Mouse (Mus musculus) limb, embryonic 14.5 days (tissue): Measurements from ENCODE around the gene Nrgn. TPM values are rescaled to one million over a fixed set of nuclear protein-coding genes. Genes with fewer than 3 reads are reported as not detected.

Source experiments
- ATAC-seq: fragments of 200-750 bp; cut with Nextera tagmentation; 2 replicates; pipeline ENCODE4 v1.8.0; 2017; ENCODE audit warnings: low read depth, moderate number of reproducible peaks, moderate TSS enrichment; ENCODE audit not compliant: low FRiP score
- DNase-seq: peaks from one replicate; pipeline ENCODE4 v3.0.0-alpha.2; 2015; ENCODE audit warnings: low spot score
- H3K27ac ChIP-seq: fragments of 300-500 bp; sonication (generic); replicated peaks from 2 replicates; pipeline ENCODE4 v1.5.1; 2014; ENCODE audit warnings: low read depth, mild to moderate bottlenecking, low read length, moderate library complexity, mixed read lengths
- H3K27me3 ChIP-seq: fragments of 300-500 bp; sonication (generic); 2 replicates; pipeline ENCODE4 v1.6.1; 2014; ENCODE audit warnings: low read length, mixed read lengths; ENCODE audit not compliant: control insufficient read depth, insufficient read depth
- H3K36me3 ChIP-seq: fragments of 300-500 bp; sonication (generic); 2 replicates; pipeline ENCODE4 v1.6.1; 2014; ENCODE audit warnings: mild to moderate bottlenecking, low read length, moderate library complexity, mixed read lengths; ENCODE audit not compliant: control insufficient read depth, insufficient read depth
- H3K4me1 ChIP-seq: fragments of 300-500 bp; sonication (generic); 2 replicates; pipeline ENCODE4 v1.6.1; 2014; ENCODE audit warnings: antibody characterized with exemption, low read length, mixed read lengths; ENCODE audit not compliant: control insufficient read depth, insufficient read depth
- H3K4me2 ChIP-seq: fragments of 300-500 bp; sonication (generic); replicated peaks from 2 replicates; pipeline ENCODE4 v1.6.1; 2014; ENCODE audit warnings: low read depth, mild to moderate bottlenecking, low read length, moderate library complexity; ENCODE audit not compliant: severe bottlenecking
- H3K4me3 ChIP-seq: fragments of 300-500 bp; sonication (generic); replicated peaks from 2 replicates; pipeline ENCODE4 v1.5.1; 2014; ENCODE audit warnings: low read length
- H3K9ac ChIP-seq: fragments of 300-500 bp; sonication (generic); 2 replicates; pipeline ENCODE4 v1.6.1; 2014; ENCODE audit warnings: mild to moderate bottlenecking, low read depth, low read length, moderate library complexity; ENCODE audit not compliant: severe bottlenecking
- H3K9me3 ChIP-seq: fragments of 300-500 bp; sonication (generic); 2 replicates; pipeline ENCODE4 v1.6.1; 2016; ENCODE audit warnings: low read length; ENCODE audit not compliant: control insufficient read depth
- POLR2A ChIP-seq: fragments of 200-500 bp; IDR thresholded peaks from 2 replicates; pipeline ENCODE4 v1.8.0; 2012; ENCODE audit warnings: inconsistent platforms, mild to moderate bottlenecking, moderate library complexity, borderline replicate concordance; ENCODE audit not compliant: insufficient read depth, insufficient read length; ENCODE audit errors: extremely low read depth
- WGBS: fragments of 180-500 bp; shearing (Covaris S2); extraction: QIAGEN DNeasy Blood & Tissue Kit; methylation state at CpG from one replicate; pipeline ENCODE4 v1.1.7; 2014; 5-methylcytosine and 5-hydroxymethylcytosine counted together
- polyA plus RNA-seq, 2 experiments: library from polyadenylated mRNA; depleted of rRNA in 1 of 2; stranded (reverse) in 1 of 2; unstranded in 1 of 2; fragments of >200 nt; fragmentation: Nextera tagmentation in 1 of 2; extraction: Ambion mirVana in 1 of 2; gene quantifications; 2 replicates each; pipeline versions ENCODE4 v1.2.1 to v1.2.3; 2012 to 2014

Gene Nrgn
- polyA plus RNA-seq, 2 experiments, result 17.2 to 17.7 TPM

DNA sequence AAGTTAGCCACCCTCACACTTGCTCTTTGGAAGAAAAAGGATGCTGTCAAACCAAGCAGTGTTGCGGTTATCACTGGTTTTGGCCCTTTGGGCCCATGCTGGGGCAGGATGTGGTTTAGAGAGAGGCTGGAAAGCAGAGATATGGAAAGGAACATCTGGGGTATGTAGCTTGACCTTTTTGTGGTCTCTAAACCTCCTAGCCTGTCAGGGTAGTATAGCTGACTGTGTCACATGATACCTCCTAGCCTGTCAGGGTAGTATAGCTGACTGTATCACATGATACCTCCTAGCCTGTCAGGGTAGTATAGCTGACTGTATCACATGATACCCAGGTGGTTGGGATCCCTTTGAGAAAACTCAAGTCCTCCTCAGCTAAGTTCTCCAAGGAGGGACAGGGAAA, 1.6 kb upstream of the Nrgn start:
- no peak overlapping the region for H3K27ac ChIP-seq
- no peaks in the 10 kb centered on the region for H3K9me3 ChIP-seq
- ATAC-seq (no peak), DNase-seq (no peak)
- H3K36me3 ChIP-seq, result no peaks in the 10 kb centered on the region
- peaks cover 37% of the 10 kb centered on the region for H3K27me3 ChIP-seq
- WGBS, result 83% methylated on average over 1 of the region's 1 CpGs
- TF ChIP-seq POLR2A, result no peak
- no peak overlapping the region for H3K9ac ChIP-seq
- no peak overlapping the region for H3K4me2 ChIP-seq
- no peak overlapping the region for H3K4me3 ChIP-seq
- H3K4me1 ChIP-seq, result peaks cover 7% of the 10 kb centered on the region

DNA sequence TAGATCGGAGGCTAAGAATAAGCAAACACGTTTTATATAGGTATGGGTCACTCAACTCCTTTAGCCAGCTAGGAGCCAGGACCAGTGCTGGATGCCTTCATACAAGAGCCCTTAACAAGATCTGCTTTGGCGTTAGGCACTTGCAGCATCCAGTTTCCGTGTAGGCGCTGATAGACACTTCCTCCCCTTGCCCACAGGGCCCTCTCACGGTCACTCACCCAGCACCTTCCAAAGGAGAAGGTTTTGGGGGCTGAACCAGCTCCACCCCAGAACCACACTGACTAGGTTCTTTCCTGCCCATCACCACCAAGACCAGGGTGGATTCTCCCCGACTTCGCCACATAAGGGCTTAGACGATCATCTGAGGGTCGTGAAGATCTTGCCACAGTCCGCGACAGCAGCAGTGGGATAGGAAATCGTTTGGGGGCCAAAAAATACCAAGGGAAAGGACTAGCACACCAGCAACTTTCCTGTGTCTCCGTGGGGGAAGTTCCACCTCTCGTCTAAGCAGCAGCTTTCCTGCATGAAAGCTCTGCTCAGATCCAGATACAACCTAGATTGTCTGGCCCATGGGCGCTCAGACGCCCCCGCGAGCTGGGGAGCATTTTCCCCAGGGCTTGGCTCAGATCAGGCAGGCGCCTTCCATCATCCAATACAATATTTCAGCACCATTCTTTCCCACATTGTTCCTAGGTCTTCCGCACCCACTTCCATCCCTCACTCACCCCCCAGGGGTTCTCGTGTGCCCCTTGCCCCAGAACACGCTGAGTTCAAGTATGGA, 763 bp downstream of the Nrgn start:
- no peak for TF ChIP-seq POLR2A
- 2% methylated on average over 23 of the region's 23 CpGs for WGBS
- Histone ChIP-seq H3K9me3 (no peaks in the 10 kb centered on the region), H3K4me1 (peaks cover 7% of the 10 kb centered on the region), H3K27me3 (peaks cover 41% of the 10 kb centered on the region), H3K9ac (peak overlapping the region; percentile 36; the same call in 1 of the 2 replicates), H3K36me3 (no peaks in the 10 kb centered on the region), H3K4me3 (peak overlapping the region; percentile 40), H3K27ac (no peak overlapping the region), H3K4me2 (peak overlapping the region; percentile 77)
- no peak for ATAC-seq
- DNase-seq, result no peak

DNA sequence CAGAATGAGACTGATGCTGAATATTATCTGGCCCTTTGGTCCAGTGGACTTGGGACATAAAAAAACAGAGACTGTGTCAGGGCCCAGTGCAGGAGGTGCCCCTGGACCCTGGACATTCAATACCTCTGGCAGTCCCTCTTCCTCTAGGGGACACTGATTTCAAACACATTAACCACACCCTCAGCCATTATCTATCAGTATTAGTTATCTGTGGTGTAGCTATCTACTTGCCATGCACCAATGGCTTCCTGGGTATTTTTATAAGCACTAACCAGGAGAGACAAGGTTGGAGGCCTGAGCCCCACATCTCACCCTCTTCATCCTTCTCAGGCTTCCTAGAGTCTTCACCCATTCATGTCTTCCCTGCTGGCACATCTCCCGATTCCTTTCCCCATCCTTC, 2.3 kb downstream of the Nrgn start:
- Histone ChIP-seq H3K4me3 (no peak overlapping the region), H3K27ac (no peak overlapping the region), H3K4me2 (no peak overlapping the region), H3K27me3 (peaks cover 56% of the 10 kb centered on the region), H3K36me3 (no peaks in the 10 kb centered on the region), H3K4me1 (peaks cover 7% of the 10 kb centered on the region), H3K9me3 (no peaks in the 10 kb centered on the region), H3K9ac (no peak overlapping the region)
- DNase-seq, result no peak
- ATAC-seq, result no peak
- TF ChIP-seq POLR2A, result no peak
- WGBS, result 61% methylated on average over 1 of the region's 1 CpGs

DNA sequence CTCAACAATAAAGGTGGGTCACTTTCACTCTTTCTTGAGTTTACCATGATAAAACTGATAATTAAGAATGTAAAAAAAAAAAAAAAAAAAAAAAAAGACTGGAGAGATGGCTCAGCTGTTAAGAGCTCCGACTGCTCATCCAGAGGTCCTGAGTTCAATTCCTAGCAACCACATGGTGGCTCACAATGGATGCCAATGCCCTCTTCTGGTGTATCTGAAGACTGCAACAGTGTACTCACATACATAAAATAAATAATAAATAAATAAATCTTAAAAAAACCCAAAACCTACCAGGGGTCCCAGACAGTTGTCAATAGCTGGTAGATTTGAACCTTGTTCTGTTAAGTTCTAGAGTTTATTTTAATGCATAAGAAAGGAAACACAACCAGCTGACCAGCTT, 5.8 kb downstream of the Nrgn start:
- no peak overlapping the region for H3K4me3 ChIP-seq
- TF ChIP-seq POLR2A, result no peak
- peaks cover 52% of the 10 kb centered on the region for H3K27me3 ChIP-seq
- H3K4me2 ChIP-seq, result no peak overlapping the region
- H3K9me3 ChIP-seq, result no peaks in the 10 kb centered on the region
- ATAC-seq (no peak), DNase-seq (no peak)
- peaks cover 7% of the 10 kb centered on the region; the same call in 1 of the 2 replicates for H3K4me1 ChIP-seq
- H3K36me3 ChIP-seq, result no peaks in the 10 kb centered on the region
- 81% methylated on average over 1 of the region's 1 CpGs for WGBS
- no peak overlapping the region for H3K27ac ChIP-seq
- H3K9ac ChIP-seq, result no peak overlapping the region

DNA sequence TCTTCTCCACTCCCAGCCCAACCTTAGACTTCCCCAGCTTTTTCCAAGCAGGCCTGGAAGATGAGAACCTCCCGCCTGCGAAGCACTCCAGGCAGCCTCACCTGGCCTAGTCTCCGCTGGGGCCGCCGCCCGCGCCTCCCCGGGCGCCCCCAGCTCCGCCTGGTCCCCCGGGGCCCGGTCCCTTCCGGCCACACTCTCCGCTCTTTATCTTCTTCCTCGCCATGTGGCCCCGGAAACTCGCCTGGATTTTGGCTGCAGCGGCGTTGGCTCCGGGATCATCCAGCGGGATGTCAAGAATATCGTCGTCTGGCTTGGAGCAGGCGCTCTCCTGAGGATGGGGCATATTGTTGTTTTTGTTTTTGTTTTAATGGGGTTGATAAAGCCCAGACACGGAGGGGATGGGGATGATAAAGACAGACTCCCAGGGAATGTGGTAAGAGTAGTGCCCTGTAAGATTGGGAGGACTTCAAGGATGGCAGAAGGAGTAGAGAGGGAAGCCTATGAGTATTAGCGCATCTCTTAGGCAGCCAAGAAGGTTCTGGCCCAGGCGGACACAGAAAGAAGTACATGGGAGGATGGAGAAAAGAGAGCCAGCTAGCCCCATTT, 6.8 kb downstream of the Nrgn start:
- no peak for TF ChIP-seq POLR2A
- H3K27me3 ChIP-seq, result peaks cover 43% of the 10 kb centered on the region
- H3K9ac ChIP-seq, result no peak overlapping the region
- no peak overlapping the region for H3K4me3 ChIP-seq
- WGBS, result 16% methylated on average over 27 of the region's 27 CpGs
- 0 out of 2 replicates have a peak, but pooled peaks cover 5% of the 10 kb centered on the region for H3K4me1 ChIP-seq
- ATAC-seq, result no peak
- H3K4me2 ChIP-seq, result no peak overlapping the region
- H3K9me3 ChIP-seq, result no peaks in the 10 kb centered on the region
- DNase-seq, result no peak
- H3K27ac ChIP-seq, result no peak overlapping the region
- H3K36me3 ChIP-seq, result no peaks in the 10 kb centered on the region
